Mouse (Mus musculus) neural tube, embryonic 13.5 days (tissue): ENCODE data around the gene Slc39a3. TPM values are rescaled to one million over a fixed set of nuclear protein-coding genes. Genes with fewer than 3 reads are reported as not detected.

Experiments
- ATAC-seq: fragments of 200-750 bp; cut with Nextera tagmentation; 2 replicates; pipeline ENCODE4 v1.8.0; 2017; ENCODE audit warnings: low read depth, mild to moderate bottlenecking, moderate TSS enrichment, moderate library complexity
- H3K27ac ChIP-seq: fragments of 300-500 bp; sonication (generic); replicated peaks from 2 replicates; pipeline ENCODE4 v1.5.1; 2015; ENCODE audit warnings: moderate library complexity, mild to moderate bottlenecking, inconsistent platforms
- H3K27me3 ChIP-seq: fragments of 300-500 bp; sonication (generic); 2 replicates; pipeline ENCODE4 v1.6.1; 2015; ENCODE audit warnings: mild to moderate bottlenecking, inconsistent platforms
- H3K36me3 ChIP-seq: fragments of 300-500 bp; sonication (generic); 2 replicates; pipeline ENCODE4 v1.6.1; 2015; ENCODE audit warnings: mild to moderate bottlenecking, inconsistent platforms
- H3K4me1 ChIP-seq: fragments of 300-500 bp; sonication (generic); replicated peaks from 2 replicates; pipeline ENCODE4 v1.6.1; 2015; ENCODE audit warnings: inconsistent platforms
- H3K4me2 ChIP-seq: fragments of 300-500 bp; sonication (generic); 2 replicates; pipeline ENCODE4 v1.6.1; 2015; ENCODE audit warnings: inconsistent platforms, mild to moderate bottlenecking, moderate library complexity
- H3K4me3 ChIP-seq: fragments of 300-500 bp; sonication (generic); 2 replicates; pipeline ENCODE4 v1.5.1; 2015; ENCODE audit warnings: mild to moderate bottlenecking, inconsistent platforms
- H3K9ac ChIP-seq: fragments of 300-500 bp; sonication (generic); 2 replicates; pipeline ENCODE4 v1.6.1; 2015; ENCODE audit warnings: moderate library complexity, mild to moderate bottlenecking, inconsistent platforms
- H3K9me3 ChIP-seq: fragments of 300-500 bp; sonication (generic); 2 replicates; pipeline ENCODE4 v1.6.1; 2016; ENCODE audit warnings: inconsistent platforms
- WGBS: fragments of 180-500 bp; shearing (Covaris S2); methylation state at CpG from one replicate; pipeline ENCODE4 v1.1.7; 2015; 5-methylcytosine and 5-hydroxymethylcytosine counted together
- polyA plus RNA-seq: library from polyadenylated mRNA; unstranded; fragments of >200 nt; fragmentation: Nextera tagmentation; extraction: Ambion mirVana; gene quantifications from 2 replicates; pipeline ENCODE4 v1.2.1, GENCODE M21; 2015

The Slc39a3 gene
- polyA plus RNA-seq, 1 experiment from 2014 or later: 44.2 TPM

DNA sequence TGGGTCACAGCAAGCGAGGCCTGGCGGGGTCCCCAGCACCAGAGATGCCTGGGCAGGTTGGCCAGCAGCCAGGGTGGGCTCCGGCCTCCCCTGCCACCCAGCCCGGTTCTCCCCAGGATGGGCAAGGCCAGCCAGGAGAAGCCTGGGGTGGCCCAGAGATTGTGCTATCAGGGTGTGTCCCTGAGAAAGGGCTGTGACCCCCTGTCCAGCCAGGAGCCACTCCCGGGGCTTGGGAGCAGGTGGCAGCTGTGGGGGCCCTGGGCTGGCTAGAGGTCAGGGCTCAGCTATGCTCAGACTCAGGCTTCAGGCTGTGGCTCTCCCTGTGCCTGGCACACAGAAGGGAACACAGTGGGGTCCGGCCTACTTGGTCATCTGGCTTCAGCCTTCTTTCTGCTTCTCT lies 17.5 kb downstream of the Slc39a3 start:
- WGBS: 81% methylated on average over 6 of the region's 6 CpGs
- no peaks in the 10 kb centered on the region for H3K9me3 ChIP-seq
- H3K9ac ChIP-seq: no peak overlapping the region
- ATAC-seq: no peak
- no peak overlapping the region for H3K4me3 ChIP-seq
- no peak overlapping the region for H3K4me2 ChIP-seq
- no peak overlapping the region for H3K27ac ChIP-seq
- peaks cover 30% of the 10 kb centered on the region for H3K27me3 ChIP-seq
- H3K4me1 ChIP-seq: peaks cover 21% of the 10 kb centered on the region
- no peaks in the 10 kb centered on the region for H3K36me3 ChIP-seq

GRCm38 (mm10) chr10:81018326-81018725 lies 18.9 kb downstream of the Slc39a3 start:
- WGBS: 35% methylated on average over 10 of the region's 10 CpGs
- no peak overlapping the region for H3K4me2 ChIP-seq
- H3K4me1 ChIP-seq: peaks cover 22% of the 10 kb centered on the region

DNA sequence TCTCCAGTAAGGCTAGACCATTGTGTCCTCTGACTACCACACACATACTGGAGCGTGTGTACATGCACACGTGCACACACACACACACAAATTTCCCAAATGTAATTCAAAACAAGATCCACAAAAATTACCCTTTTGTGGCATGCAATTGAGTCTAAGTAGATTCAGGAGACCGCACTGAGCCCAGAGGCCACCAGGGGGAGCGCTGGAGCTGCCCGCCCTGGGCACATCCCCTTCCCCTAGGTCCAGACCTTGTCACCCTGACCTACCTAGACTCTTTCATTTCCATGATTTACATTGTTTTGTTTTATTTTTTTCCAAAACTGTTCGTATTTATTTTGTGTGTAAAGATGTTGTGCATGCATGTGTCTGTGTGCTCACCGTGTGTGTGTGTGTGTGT lies 20.6 kb downstream of the Slc39a3 start:
- peaks cover 4% of the 10 kb centered on the region; the same call in 1 of the 2 replicates for H3K27me3 ChIP-seq
- H3K27ac ChIP-seq: no peak overlapping the region
- peaks cover 14% of the 10 kb centered on the region for H3K4me1 ChIP-seq
- H3K36me3 ChIP-seq: no peaks in the 10 kb centered on the region
- H3K9ac ChIP-seq: no peak overlapping the region
- H3K9me3 ChIP-seq: no peaks in the 10 kb centered on the region
- ATAC-seq: no peak
- WGBS: 9% methylated on average over 7 of the region's 7 CpGs
- no peak overlapping the region for H3K4me2 ChIP-seq
- no peak overlapping the region for H3K4me3 ChIP-seq

More at GRCm38 (mm10) chr10:81018326-81018725, 18.9 kb downstream of the Slc39a3 start:
- Histone ChIP-seq H3K9me3 (no peaks in the 10 kb centered on the region), H3K27ac (no peak overlapping the region), H3K27me3 (peaks cover 16% of the 10 kb centered on the region), H3K36me3 (no peaks in the 10 kb centered on the region), H3K4me3 (no peak overlapping the region), H3K9ac (no peak overlapping the region)
- no peak for ATAC-seq

DNA sequence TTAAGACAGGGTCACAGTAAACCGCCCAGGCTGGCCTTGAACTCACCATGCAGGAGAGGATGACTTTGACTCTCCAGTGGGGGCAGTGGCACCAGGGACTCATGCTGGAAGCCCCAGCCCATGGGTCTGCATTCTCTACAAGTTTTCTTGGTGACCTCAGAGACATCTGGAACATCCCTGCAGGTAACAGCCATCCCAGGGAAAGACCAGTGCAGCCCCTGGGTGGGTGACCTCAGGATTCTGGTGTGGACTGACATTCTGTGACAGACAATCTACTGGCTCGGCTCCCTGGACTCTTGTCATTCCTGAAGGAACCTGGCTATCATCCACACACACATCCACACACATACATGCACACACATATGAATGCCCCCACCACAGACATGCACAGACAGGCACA lies 21.6 kb downstream of the Slc39a3 start:
- H3K27me3 ChIP-seq: 0 out of 2 replicates have a peak, but pooled peaks cover under 1% of the 10 kb centered on the region
- no peak for ATAC-seq
- no peaks in the 10 kb centered on the region for H3K9me3 ChIP-seq
- WGBS: 83% methylated on average over 2 of the region's 2 CpGs
- H3K4me1 ChIP-seq: peaks cover 11% of the 10 kb centered on the region
- peak overlapping the region; percentile 63; the same call in 1 of the 2 replicates for H3K4me2 ChIP-seq
- H3K4me3 ChIP-seq: no peak overlapping the region
- H3K9ac ChIP-seq: 0 out of 2 replicates have a peak overlapping the region, but pooled peaks have one; percentile 41
- H3K27ac ChIP-seq: no peak overlapping the region
- H3K36me3 ChIP-seq: no peaks in the 10 kb centered on the region

GRCm38 (mm10) chr10:81014393-81015384 lies 22.5 kb downstream of the Slc39a3 start, which contains the start of gene Gng7:
Gene Gng7, minus strand, starts transcription at chr10:81014945.
- ATAC-seq: peak; percentile 98
- Histone ChIP-seq H3K27ac (no peak within 1 kb of the TSS), H3K9me3 (no peaks in the 10 kb centered on the region)

DNA sequence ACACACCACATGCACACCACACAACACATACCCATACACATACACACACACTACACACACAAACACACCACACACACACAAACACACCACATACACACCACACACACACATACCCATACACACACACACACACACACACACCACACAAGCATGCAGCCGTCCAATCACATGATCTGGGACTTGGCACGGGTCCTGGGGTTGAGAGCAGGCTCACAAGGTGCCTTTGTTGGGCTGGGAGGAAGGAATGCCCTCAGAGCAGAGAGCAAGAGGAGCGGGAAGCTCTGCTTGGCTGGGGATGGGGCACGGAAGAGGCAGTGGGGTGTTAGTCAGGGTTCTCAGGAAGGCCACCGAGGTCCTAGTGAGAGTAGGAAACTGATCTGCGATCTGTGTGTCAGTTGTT lies 26.4 kb downstream of the Slc39a3 start:
- peaks cover 11% of the 10 kb centered on the region for H3K4me1 ChIP-seq
- no peak overlapping the region for H3K27ac ChIP-seq
- no peaks in the 10 kb centered on the region for H3K36me3 ChIP-seq
- no peak overlapping the region for H3K4me3 ChIP-seq
- no peak for ATAC-seq
- no peaks in the 10 kb centered on the region for H3K27me3 ChIP-seq
- H3K9ac ChIP-seq: no peak overlapping the region
- WGBS: 64% methylated on average over 6 of the region's 6 CpGs
- no peaks in the 10 kb centered on the region for H3K9me3 ChIP-seq
- H3K4me2 ChIP-seq: no peak overlapping the region

More at GRCm38 (mm10) chr10:81014393-81015384, 22.5 kb downstream of the Slc39a3 start, which contains the start of gene Gng7:
- WGBS: 10% methylated on average over 31 of the region's 31 CpGs
- Histone ChIP-seq H3K4me1 (peaks cover 11% of the 10 kb centered on the region), H3K4me2 (peak within 1 kb of the TSS; percentile 63), H3K4me3 (peak within 1 kb of the TSS; percentile 42), H3K36me3 (no peaks in the 10 kb centered on the region), H3K27me3 (no peaks in the 10 kb centered on the region), H3K9ac (peak within 1 kb of the TSS; percentile 69)

DNA sequence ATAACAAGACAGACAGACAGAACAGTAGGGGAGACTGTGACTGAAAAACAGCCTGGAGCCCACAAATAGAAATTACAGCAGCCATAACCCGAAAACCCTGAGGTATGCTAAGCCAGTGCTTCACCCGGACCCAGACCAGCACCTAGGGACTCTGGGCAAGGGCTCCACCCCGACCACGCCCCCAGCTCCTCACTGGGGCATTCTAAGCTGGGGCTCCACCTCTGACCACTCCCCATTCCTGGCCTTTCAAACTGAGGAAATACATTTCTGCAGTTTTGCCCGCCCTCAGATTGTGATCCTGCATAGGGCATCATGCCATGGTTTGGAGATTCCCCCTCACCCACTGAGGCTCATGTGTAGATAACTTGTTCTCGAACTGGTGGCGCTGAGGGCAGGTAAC lies 30.0 kb downstream of the Slc39a3 start:
- no peaks in the 10 kb centered on the region for H3K9me3 ChIP-seq
- no peaks in the 10 kb centered on the region for H3K36me3 ChIP-seq
- ATAC-seq: no peak
- no peak overlapping the region for H3K4me2 ChIP-seq
- WGBS: 35% methylated on average over 7 of the region's 7 CpGs
- H3K4me1 ChIP-seq: no peaks in the 10 kb centered on the region
- H3K9ac ChIP-seq: no peak overlapping the region
- no peaks in the 10 kb centered on the region for H3K27me3 ChIP-seq
- H3K4me3 ChIP-seq: no peak overlapping the region
- no peak overlapping the region for H3K27ac ChIP-seq

DNA sequence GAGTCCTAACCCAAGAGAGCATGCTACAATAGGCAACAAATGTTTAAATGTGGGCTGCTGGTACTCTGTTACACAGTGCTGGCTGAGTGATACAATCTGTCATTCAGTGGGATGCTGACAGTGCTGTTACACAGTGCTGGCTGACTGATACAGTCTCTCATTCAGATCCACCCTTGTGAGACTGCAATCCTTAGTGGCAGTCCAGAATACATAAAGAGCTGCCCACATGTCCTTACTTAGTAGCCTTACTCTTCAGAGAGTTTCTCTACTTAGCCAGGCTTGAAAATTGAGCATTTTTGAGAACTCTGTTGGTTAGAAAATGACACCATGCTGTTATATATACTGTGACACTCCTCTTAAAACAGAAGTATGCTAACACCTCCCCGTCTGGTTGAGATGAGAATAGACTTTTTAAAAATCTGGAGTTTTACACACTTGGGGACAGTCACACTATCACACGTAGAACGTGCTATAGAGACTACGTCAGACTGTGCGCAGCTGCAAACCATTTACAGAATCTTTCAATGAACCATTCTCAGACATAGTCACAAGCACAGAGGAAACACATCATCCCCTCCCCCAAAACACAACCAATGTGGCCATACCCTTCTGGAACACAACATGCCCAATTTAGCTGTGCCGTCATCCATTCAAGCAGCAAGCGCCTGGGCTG lies 31.1 kb downstream of the Slc39a3 start:
- Histone ChIP-seq H3K9ac (no peak overlapping the region), H3K36me3 (no peaks in the 10 kb centered on the region), H3K4me1 (peaks cover 3% of the 10 kb centered on the region), H3K4me2 (no peak overlapping the region), H3K4me3 (no peak overlapping the region), H3K9me3 (no peaks in the 10 kb centered on the region), H3K27ac (no peak overlapping the region), H3K27me3 (no peaks in the 10 kb centered on the region; the same call in 1 of the 2 replicates)
- ATAC-seq: no peak
- 90% methylated on average over 7 of the region's 7 CpGs for WGBS

DNA sequence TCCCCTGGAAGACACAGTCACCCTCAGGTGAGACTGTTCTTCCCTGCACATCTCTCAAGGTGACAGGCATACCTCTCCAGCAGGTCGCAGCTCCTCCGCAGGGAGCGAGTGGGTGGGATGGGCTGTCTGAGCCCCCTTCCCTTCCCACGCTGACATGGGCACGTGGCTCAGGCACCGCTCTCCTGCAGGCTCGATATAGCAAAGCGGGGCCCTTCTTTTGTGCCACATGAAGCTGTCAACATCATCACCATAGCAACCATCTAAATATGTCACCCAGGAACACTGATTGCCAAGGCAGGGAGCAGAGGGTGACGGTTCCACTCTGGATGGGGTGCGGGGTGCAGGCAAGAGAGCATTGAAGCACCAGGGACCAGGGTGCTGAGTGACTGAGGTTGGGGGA lies 36.1 kb downstream of the Slc39a3 start:
- H3K27me3 ChIP-seq: peaks cover 5% of the 10 kb centered on the region; the same call in 1 of the 2 replicates
- peak overlapping the region; percentile 38; the same call in 1 of the 2 replicates for H3K9ac ChIP-seq
- 0 out of 2 replicates have a peak overlapping the region, but pooled peaks have one; percentile 16 for H3K4me2 ChIP-seq
- no peak overlapping the region for H3K4me3 ChIP-seq
- WGBS: 41% methylated on average over 10 of the region's 10 CpGs
- no peaks in the 10 kb centered on the region for H3K36me3 ChIP-seq
- H3K9me3 ChIP-seq: no peaks in the 10 kb centered on the region
- H3K4me1 ChIP-seq: peaks cover 20% of the 10 kb centered on the region
- no peak overlapping the region for H3K27ac ChIP-seq
- ATAC-seq: no peak

DNA sequence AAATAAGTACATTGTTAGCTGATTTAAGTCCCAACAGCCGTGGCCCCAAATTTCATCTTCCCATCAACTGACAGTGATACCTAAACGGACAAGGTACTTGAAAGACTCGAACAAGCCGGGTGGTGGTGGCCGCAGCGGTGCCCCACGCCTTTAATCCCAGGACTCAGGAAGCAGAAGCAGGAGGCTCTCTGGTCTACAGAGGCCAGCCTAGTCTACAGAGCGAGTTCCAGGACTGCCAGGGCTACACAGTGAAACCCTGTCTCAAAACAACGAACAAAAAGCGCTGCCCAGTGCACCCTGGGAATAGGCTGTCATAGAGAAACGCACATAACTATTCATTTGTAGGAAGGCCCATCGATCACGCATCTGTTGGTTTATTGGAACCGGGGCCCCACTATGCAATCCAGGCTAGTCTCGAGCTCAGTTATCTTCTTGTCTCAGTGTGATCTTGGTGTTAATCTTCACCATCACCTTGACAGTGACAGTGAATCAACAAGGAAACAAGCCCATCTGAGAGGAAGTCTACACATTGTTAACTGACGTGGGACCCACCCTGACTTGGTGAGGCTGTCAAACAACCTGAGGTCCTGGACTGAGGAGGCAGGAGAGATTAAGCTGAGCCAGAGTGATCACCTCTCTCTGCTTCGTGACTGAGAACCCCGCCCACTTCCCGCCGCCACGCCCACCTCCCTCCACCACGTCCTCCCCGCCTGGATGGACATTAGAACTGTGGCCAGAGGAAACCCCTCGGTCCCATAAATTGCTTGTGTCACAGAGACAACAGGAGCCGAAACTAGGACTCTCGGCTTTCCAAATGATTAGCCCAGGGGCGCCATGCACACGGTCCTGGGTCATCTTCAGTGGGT lies 36.8 kb downstream of the Slc39a3 start:
- peaks cover 20% of the 10 kb centered on the region for H3K4me1 ChIP-seq
- peaks cover 7% of the 10 kb centered on the region; the same call in 1 of the 2 replicates for H3K27me3 ChIP-seq
- no peaks in the 10 kb centered on the region for H3K36me3 ChIP-seq
- H3K9ac ChIP-seq: peak overlapping the region; percentile 38; the same call in 1 of the 2 replicates
- H3K27ac ChIP-seq: no peak overlapping the region
- WGBS: 41% methylated on average over 28 of the region's 28 CpGs
- H3K9me3 ChIP-seq: no peaks in the 10 kb centered on the region
- 0 out of 2 replicates have a peak overlapping the region, but pooled peaks have one; percentile 16 for H3K4me2 ChIP-seq
- H3K4me3 ChIP-seq: no peak overlapping the region
- no peak for ATAC-seq
